Mouse (Mus musculus) spleen, adult 2 months (tissue): ENCODE data around the gene Tmcc2. TPM values are rescaled to one million over a fixed set of nuclear protein-coding genes. Genes with fewer than 3 reads are reported as not detected.

Experiments
- DNase-seq, 2 experiments: peaks; one replicate each; pipeline versions ENCODE4 v3.0.0 to v3.0.0-alpha.2; 2012 to 2021; ENCODE audit warnings: low spot score in 2 of 2, low read depth in 1 of 2
- H3K27ac ChIP-seq: fragments of 200-500 bp; 2 replicates; pipeline ENCODE4 v1.5.1; 2012; ENCODE audit warnings: low read length, inconsistent platforms; ENCODE audit not compliant: insufficient read depth
- H3K27me3 ChIP-seq: fragments of 200-500 bp; 2 replicates; pipeline ENCODE4 v1.6.1; 2012; ENCODE audit warnings: mild to moderate bottlenecking, moderate library complexity, low read length, inconsistent platforms; ENCODE audit not compliant: control insufficient read depth, insufficient read depth
- H3K36me3 ChIP-seq: fragments of 200-500 bp; 2 replicates; pipeline ENCODE4 v1.6.1; 2012; ENCODE audit warnings: mild to moderate bottlenecking, low read length, inconsistent platforms; ENCODE audit not compliant: control insufficient read depth, insufficient read depth
- H3K4me1 ChIP-seq: fragments of 200-500 bp; 2 replicates; pipeline ENCODE4 v1.6.1; 2011; ENCODE audit warnings: inconsistent platforms; ENCODE audit not compliant: control insufficient read depth, insufficient read depth, insufficient read length
- H3K4me3 ChIP-seq: fragments of 200-500 bp; 2 replicates; pipeline ENCODE4 v1.5.1; 2011; ENCODE audit warnings: mild to moderate bottlenecking, inconsistent platforms; ENCODE audit not compliant: insufficient read depth, insufficient read length; ENCODE audit errors: extremely low read depth
- CTCF ChIP-seq: fragments of 200-500 bp; IDR thresholded peaks from 2 replicates; pipeline ENCODE4 v1.5.1; 2011; ENCODE audit warnings: mild to moderate bottlenecking, inconsistent platforms; ENCODE audit not compliant: insufficient read depth, insufficient read length, insufficient replicate concordance; ENCODE audit errors: extremely low read depth
- POLR2A ChIP-seq: fragments of 200-500 bp; IDR thresholded peaks from 2 replicates; pipeline ENCODE4 v1.6.1; 2011; ENCODE audit warnings: low read depth, low read length, inconsistent platforms
- WGBS: fragments of 180-500 bp; shearing (Covaris S2); methylation state at CpG from one replicate; pipeline ENCODE4 v1.1.7; 2018; 5-methylcytosine and 5-hydroxymethylcytosine counted together
- polyA plus RNA-seq: library from polyadenylated mRNA; depleted of rRNA; stranded (reverse); fragments of >200 nt; gene quantifications from 2 replicates; pipeline ENCODE4 v1.2.3, GENCODE M21; 2012

Gene Tmcc2
- polyA plus RNA-seq, 1 experiment, result 244 TPM

DNA sequence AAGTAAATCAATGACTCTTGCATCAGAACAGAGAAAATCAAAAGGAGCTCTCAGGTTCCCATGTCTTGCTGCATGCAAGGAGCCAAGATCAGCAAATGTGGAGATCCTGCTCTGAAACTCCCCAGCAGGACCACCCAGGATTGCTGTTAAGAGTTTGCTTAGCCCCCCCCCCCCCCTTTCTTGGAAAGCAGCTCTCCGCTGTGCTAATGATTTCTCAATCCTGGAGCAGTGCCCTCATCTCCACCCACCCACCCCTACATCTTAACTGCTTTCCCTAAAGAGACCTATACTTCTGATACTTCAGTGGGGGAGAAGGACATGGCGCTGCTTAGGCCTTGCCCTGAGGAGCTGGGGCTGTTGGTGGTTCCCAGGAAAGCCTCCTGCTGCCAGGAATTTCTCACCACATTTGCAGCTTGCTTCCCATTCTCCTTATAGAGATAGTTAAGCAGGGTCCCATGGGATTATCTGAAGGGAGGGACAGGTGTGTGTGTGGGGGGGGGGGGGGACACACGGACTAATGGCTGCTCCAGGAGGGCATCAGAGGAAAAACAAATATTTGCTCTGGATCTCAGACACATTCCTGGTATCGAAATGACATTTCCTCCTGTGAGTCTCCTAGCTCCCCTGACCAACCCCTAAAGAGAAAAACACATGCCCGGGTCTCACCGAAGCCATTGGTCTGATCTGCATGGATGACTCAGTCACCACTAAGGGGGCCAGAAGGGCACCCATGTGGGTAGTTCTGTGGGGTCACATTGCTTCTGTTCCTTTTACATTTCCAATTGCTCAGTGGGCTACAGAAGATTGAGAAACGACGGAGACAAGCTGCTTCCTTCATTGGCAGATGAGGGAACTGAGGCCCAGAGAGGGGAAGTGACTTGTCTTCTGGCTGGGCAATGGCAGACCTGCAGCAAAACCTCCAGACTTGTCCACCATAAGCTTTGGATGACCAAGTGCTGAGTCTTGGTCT, 72.9 kb downstream of the Tmcc2 start:
- Histone ChIP-seq H3K27me3 (no peaks in the 10 kb centered on the region), H3K4me3 (peak overlapping the region; percentile 78; the same call in 1 of the 2 replicates), H3K27ac (peak overlapping the region; percentile 26; the same call in 1 of the 2 replicates), H3K36me3 (peaks cover 4% of the 10 kb centered on the region; the same call in 1 of the 2 replicates), H3K4me1 (peaks cover 8% of the 10 kb centered on the region; the same call in 1 of the 2 replicates)
- TF ChIP-seq CTCF, result no peak
- TF ChIP-seq POLR2A, result no peak
- 45% methylated on average over 8 of the region's 8 CpGs for WGBS
- DNase-seq, result no peak

DNA sequence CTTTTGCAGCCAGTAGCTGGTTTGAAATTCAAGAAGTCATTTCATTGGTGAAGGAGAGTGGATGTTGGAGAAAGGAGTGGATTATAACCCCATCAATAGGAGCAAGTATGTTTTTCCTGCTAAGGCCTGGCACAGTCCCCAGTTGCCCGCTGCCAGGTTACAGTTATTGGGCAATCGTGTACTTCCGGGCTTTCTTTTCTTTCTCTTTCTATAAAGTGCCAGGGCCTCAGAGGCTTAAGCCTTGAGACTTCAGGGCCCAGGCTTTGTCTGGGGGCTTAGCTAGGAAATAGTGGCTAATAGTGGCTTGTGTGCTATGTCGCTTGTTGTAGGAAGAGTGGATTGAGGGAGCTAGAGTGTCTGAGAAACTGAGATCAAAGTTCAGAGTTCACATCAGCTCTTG, 73.7 kb downstream of the Tmcc2 start:
- peaks cover 11% of the 10 kb centered on the region; the same call in 1 of the 2 replicates for H3K4me1 ChIP-seq
- TF ChIP-seq POLR2A, result no peak
- WGBS, result 24% methylated on average over 4 of the region's 4 CpGs
- peak overlapping the region; percentile 44; the same call in 1 of the 2 replicates for H3K27ac ChIP-seq
- H3K4me3 ChIP-seq, result peak overlapping the region; percentile 78
- peak in 1 of 2 experiments; percentile 21 for DNase-seq
- peaks cover 4% of the 10 kb centered on the region; the same call in 1 of the 2 replicates for H3K36me3 ChIP-seq
- no peaks in the 10 kb centered on the region for H3K27me3 ChIP-seq

- Histone ChIP-seq H3K36me3 (peaks cover 2% of the 10 kb centered on the region; the same call in 1 of the 2 replicates), H3K27ac (peak overlapping the region; percentile 88), H3K4me3 (peak overlapping the region; percentile 78), H3K27me3 (no peaks in the 10 kb centered on the region), H3K4me1 (peaks cover 18% of the 10 kb centered on the region; the same call in 1 of the 2 replicates)
- no peak for TF ChIP-seq CTCF
- TF ChIP-seq POLR2A, result no peak
- DNase-seq, result no peak
- 10% methylated on average over 7 of the region's 7 CpGs for WGBS
Observed at GRCm38 (mm10) chr1:132316625-132316994, 74.5 kb downstream of the Tmcc2 start.

DNA sequence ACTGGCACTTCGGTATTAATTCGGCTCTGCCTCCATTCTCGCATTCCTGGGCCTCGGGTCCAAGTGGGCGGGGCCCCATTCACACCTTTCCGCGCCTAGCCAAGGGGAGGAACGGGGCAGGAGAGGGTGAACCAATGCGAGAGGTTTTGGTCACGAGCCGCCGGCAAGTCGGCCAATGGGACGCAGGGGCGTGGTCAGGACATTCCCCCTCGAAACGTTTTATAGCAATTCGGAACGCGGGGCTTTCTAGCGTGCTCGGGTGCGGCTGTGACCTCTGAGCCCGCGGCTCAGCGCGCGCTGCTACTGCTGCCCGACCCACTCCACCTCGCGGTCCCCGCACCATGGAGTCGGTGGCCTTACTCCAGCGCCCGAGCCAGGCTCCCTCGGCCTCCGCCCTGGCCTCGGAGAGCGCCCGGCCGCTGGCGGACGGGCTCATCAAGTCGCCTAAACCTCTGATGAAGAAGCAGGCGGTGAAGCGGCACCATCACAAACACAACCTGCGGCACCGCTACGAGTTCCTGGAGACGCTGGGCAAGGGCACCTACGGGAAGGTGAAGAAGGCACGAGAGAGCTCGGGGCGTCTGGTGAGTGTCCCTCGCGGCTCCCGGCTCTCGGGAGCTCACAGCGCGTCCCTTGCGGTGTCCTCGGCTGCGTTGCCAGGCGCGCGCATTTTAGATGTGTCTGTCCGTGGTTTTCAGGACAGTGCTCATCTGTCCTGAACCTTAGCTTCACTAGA, 75.0 kb downstream of the Tmcc2 start, which contains the start of gene Nuak2:
TSS of gene Nuak2 (plus strand) at position 238 of the 736 bp plus-strand sequence.
- peaks cover 2% of the 10 kb centered on the region; the same call in 1 of the 2 replicates for H3K36me3 ChIP-seq
- TF ChIP-seq CTCF, result no peak
- TF ChIP-seq POLR2A, result peak; percentile 71
- H3K4me3 ChIP-seq, result peak within 1 kb of the TSS; percentile 78
- under 1% methylated on average over 67 of the region's 67 CpGs for WGBS
- peak within 1 kb of the TSS; percentile 88 for H3K27ac ChIP-seq
- peak; percentile 71 to 91 for DNase-seq
- H3K27me3 ChIP-seq, result no peaks in the 10 kb centered on the region
- H3K4me1 ChIP-seq, result peaks cover 18% of the 10 kb centered on the region; the same call in 1 of the 2 replicates

GRCm38 (mm10) chr1:132312703-132313102, 78.4 kb downstream of the Tmcc2 start:
- Histone ChIP-seq H3K27ac (no peak overlapping the region), H3K4me3 (no peak overlapping the region), H3K36me3 (no peaks in the 10 kb centered on the region), H3K27me3 (no peaks in the 10 kb centered on the region), H3K4me1 (peaks cover 15% of the 10 kb centered on the region; the same call in 1 of the 2 replicates)
- 63% methylated on average over 3 of the region's 3 CpGs for WGBS
- TF ChIP-seq CTCF (peak; percentile 27; the same call in 1 of the 2 replicates), POLR2A (no peak)
- peak; percentile 30 to 63 for DNase-seq

DNA sequence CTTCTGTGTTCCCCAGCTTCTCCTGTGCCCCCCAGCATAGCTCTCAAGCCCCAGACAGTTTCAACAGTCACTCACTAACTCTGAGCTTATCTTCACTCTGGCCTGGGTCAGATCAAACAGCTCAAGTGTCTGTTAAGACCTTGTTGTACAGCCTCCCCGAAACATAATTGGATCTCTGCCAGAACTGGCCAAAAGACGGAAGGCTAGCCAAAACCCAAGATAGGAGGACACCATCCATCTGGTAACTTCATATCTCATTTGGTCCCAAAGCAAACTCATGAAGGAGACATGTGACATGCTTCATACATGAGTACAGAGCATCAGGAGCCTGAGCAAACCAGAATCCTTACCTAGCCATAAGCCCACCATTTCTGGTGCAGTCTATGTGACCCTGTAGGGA, 79.0 kb downstream of the Tmcc2 start:
- Histone ChIP-seq H3K4me3 (no peak overlapping the region), H3K4me1 (peaks cover 15% of the 10 kb centered on the region; the same call in 1 of the 2 replicates), H3K36me3 (no peaks in the 10 kb centered on the region), H3K27ac (peak overlapping the region; percentile 87), H3K27me3 (no peaks in the 10 kb centered on the region)
- DNase-seq, result no peak
- 47% methylated on average over 2 of the region's 2 CpGs for WGBS
- TF ChIP-seq CTCF (no peak), POLR2A (no peak)
